Mouse (Mus musculus) thymus, postnatal 10 days (tissue): ENCODE measurements around the gene Pdpk1.

Experiments
- DNase-seq, 2 experiments: peaks; one replicate each; pipeline ENCODE4 v3.0.0; 2021; ENCODE audit warnings: low spot score in 2 of 2

The Pdpk1 gene

DNA sequence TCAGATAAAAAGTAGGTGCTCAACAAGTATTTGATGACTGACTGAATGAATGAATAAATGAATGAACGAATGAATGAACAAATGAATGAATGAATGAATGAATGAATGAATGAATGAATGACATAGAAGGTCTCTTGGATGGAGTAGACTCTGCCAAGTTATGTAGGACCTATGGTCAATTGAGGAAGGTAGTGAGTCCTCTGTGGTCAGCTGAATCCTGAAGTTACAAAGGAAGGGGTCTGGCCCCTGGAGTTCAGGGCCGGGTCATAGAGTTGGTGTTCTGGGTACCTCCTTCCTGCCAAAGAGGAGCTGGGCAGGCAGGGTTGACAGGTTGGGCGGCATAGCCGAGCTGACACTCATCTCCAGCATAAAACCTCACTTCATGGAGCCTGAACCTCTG lies 112.9 kb downstream of the Pdpk1 start, which contains the start of gene Prss27:
Gene Prss27, plus strand, starts transcription at position 301 of the 400 bp plus-strand sequence.
- no peak for DNase-seq

DNA sequence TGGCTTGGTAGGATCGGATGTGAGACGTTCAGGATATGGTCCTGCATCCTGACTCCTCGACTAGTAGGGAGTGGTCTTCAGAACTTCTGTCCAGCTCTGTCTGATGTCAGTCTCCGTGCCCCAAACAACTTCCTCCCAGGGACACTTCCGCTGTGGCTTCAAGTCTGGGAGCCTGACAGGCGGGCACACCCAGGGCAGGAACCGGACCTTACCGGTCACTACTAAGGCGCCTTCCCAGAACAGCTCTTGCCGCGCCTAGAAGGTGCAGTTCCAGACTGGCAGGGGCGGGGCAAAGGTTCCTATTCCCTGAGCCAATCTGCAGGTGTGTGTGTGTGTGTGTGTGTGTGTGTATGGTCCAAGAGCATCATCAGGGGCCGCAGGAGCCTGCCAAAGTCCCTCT lies 113.4 kb downstream of the Pdpk1 start:
- DNase-seq, result no peak

DNA sequence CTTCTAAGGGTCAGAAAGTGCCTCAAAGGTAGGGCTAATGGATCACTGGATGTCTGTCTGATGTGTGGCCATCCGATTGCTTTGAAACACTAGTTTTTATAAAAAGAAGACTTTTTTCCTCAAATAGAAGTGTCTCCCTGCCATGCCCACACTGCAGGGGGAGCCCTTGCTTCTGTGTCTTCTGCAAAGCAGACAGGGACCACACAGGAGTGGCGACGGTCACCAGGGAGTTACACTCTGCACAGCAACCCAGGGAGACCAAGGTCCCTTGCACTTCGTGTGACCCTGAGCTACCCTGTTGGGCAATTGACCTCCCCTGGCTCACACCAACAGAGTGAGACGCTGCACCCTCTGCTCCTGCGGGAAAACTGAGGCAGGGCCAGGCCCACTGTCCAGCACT lies 113.8 kb downstream of the Pdpk1 start:
- no peak for DNase-seq

DNA sequence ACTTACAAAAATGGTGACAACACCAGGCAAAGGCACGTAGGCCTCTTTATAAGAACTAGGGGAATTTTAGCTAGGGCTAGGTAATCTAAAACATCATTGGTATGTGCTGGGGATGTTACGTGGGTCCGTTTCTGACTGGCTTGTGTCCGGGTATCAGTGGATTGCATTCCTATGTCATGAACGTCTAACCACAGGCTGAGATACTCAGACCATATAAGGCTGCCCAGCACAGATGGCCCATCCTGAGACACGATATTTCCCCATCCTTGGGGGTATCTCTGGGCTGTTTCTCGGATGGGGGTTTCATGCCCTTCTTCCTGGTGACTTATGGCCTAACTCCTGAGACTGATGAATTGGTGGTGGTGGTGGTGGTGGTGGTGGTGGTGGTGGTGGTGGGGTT lies 115.6 kb downstream of the Pdpk1 start:
- no peak for DNase-seq

DNA sequence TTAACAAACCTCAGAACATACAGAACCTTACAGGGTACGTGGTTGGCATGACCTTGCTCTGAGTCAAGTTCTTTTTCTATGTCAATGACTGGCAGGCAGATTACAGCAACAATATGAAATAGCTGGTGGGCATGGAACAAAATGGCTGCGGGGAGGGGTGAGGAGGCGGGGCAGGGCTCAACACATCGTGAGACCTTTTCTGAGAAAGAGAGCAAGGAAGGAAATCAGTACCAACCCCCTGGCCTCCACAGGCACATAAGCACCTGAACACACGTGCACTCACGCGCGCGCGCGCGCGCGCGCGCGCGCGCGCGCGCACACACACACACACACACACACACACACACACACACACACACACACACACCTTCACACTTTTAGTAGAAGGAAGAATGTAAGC lies 120.2 kb downstream of the Pdpk1 start:
- no peak for DNase-seq

DNA sequence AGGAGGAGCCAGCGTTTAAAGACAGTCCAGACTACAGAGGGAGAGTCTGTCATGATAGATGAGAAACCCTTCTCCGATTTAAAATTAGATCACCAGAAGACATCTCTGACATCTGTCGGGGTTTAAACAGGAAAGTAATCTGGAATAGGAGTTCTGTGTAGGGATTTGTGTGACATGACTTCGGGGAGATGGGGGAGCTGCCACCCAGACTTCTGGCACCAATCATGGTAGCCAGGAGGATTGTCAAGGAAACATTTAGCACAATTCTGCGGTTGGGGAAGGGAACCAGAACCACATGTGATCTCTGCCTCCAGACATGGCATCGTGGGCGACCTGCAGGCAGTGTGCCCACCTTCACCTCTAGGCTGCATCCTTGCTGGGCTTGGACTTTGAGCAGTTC lies 121.2 kb downstream of the Pdpk1 start:
- DNase-seq, result no peak
